Mouse (Mus musculus): ENCODE data around the gene Asb15.

Gene Asb15

GRCm38 (mm10) chr6:24568963-24569362, 41.0 kb downstream of the Asb15 start:
- no peak for DNase-seq

DNA sequence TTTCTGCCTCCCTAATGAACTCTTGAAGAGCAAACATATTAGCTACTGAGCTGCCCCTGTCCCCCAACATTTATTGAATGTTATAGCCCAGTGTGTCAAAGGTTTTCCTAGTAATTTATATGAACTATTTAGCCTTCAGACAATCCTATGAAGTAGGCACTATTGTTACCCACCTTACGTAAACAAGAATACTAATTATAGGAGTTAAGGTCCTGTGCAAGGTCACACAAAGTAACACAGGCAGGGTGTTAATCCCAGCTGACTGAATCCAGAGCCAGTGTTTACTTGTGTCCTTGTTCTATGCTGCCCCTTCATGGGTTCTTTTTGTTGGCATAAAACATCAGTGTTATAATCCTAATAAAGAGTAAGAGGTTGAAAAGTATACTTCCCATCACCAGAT, 41.8 kb downstream of the Asb15 start:
- DNase-seq: no peak

DNA sequence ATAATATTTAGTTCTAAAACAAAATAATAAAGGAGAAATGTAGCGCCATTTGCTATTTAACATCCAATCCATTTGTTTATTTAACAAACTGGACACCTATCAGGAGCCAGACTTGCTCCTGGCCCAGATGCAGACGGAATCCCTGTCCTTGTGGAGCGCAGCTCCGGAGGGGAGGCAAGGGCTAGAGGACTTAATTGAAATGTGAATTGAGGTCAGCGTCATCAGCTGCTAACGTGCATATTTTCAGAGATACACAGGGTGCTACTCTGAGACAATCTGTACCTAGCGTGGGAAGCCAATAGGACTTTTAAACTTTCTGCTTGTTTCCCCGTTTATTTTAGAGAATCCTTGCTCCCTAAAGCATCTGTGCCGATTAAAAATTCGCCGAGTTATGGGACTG, 42.3 kb downstream of the Asb15 start:
- DNase-seq: no peak

DNA sequence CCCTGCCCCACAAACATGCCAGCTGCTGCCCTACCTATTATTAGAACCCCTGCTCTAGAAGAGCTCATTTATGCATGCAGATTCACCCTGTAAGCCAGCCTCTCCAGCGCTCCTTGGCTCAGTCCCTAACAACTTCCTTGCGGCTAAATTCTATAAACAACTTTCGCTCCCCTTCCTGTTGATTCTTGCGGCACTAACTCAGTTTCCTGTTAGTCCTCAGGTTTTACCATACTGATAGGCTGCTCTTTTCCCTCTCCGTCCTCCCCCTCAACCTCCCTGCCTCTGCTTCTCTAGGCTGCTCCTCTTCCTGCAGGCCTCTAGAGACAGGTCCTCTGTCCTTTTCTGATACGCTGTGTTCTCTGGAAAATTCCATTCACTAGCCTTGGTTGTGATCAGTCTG, 43.2 kb downstream of the Asb15 start:
- no peak for DNase-seq

- no peak for DNase-seq
These were observed 44.5 kb downstream of the Asb15 start for GRCm38 (mm10) chr6:24572431-24572830.

- DNase-seq: no peak
These were observed 45.4 kb downstream of the Asb15 start for GRCm38 (mm10) chr6:24573319-24573718.

DNA sequence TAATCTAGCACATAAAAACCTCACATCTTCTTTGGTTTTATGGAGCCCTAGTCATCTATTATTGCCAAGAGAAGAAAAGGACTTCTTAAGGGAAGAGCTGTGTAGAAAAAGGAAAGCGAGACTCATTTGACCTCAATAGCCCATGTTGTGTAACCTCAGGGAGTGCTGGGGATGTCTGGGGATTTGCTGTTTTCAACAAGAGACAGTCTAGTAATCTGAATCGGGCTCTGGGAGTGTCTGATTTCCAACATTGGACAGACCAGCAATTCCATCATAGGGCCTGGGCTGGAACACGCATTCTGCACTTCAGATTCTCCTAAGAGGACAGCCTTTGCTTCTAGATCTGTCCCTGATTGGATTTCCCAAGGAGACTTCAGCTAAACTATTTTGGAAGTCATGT, 55.5 kb downstream of the Asb15 start:
- no peak for DNase-seq

DNA sequence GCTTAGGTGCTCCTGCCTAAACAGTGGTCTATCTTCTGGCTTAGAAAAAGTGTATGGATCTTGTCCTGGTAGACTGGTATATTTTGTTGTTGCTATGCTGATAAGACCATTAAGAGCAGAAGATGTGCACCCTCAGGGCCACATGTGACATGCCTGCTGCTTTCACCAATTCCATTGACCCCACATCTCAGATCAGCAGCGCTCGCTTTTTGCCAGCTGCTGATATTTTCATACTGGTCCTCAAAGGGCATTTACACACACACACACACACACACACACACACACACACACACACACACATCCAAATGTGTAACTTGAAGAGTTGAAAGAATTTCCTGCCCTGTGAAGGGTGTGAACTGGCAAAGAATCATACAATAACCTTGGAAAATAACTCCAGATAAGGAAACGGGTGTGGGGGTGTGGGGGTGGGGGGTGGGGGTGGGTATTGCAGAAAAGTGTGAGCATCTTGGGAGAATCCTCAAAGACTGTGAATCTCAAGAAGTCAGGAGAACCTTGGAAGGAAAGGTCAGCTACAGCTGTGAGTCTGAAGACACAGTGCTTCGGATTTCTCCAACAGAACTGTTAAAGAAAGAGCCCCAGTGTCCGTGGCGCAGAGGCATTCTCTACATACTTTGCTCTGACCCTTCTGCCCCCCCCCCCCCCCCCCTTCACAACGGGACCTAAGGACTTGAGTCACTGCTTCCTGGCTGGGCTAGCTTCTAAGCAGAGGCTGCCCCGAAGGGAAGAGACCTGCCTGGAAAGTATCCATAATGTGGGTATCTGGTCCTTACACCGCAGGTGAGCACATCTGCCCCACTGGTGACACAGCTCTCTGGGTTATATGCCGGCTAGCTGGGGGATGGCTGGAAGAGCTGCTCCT, 57.7 kb downstream of the Asb15 start:
- no peak for DNase-seq

DNA sequence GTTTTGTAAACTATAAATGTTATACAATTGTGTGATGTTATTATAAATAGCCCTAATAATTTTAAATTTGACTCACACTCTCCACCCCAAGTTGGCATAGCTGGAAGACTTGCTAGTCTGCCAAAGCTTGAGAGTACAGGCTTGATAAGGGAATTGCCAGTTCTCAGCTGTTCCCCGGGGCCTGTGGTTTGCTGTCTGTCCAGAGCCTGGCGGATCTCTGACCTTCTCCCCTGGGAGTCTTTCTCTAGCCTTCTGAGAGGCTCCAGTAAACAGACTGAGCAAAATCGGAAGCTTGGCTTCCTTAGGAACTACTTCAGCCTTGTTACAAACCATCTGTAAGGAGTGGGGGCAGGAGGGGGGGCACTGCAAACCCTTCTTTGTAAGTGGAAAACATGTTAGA, 58.9 kb downstream of the Asb15 start:
- DNase-seq: no peak

DNA sequence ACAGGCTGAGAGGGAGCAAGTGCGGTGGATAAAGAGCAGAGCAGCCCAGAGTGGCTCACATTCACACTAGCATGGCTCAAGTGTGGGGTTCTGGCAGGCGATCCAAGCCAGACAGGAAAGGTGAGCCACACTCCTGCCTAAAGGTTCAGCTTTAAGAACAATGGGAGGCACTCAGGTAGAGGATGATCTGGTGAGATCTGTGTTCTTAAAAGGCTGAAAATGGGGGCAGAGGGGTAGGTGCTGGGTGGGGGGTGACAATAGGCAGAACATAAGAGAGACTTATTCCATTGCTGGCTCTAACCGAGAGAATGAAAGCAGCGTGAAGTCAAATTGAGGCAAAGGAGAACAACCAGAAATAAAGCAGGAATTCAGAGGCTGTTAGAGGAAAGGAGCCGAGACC, 62.3 kb downstream of the Asb15 start:
- no peak for DNase-seq

GRCm38 (mm10) chr6:24591525-24592218, 63.7 kb downstream of the Asb15 start:
- no peak for DNase-seq

- DNase-seq: no peak
These were observed 69.6 kb downstream of the Asb15 start, which contains the start of gene Lmod2 for GRCm38 (mm10) chr6:24597500-24597899. Gene Lmod2, plus strand, starts transcription at chr6:24597762.

DNA sequence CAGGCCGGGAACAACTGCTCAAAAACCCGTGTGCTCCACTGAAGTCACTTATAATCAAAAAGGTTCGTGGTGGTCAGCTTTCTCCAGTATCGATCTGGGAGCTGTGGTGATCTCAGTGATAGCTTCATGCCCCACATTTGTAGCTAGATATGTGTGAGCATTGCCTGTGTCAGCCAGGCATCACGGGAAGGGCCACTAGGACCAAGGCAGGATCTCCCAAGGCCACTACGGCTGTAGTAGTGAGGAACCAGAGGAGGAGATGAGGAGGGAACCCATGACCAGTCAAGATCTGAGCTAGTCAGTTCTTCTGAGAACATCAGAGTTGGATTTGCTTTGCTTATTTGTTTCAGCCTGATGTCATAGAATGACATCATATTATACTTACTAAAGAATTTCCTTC, 71.2 kb downstream of the Asb15 start:
- no peak for DNase-seq

- no peak for DNase-seq
These were observed 71.7 kb downstream of the Asb15 start for GRCm38 (mm10) chr6:24599639-24600038.

DNA sequence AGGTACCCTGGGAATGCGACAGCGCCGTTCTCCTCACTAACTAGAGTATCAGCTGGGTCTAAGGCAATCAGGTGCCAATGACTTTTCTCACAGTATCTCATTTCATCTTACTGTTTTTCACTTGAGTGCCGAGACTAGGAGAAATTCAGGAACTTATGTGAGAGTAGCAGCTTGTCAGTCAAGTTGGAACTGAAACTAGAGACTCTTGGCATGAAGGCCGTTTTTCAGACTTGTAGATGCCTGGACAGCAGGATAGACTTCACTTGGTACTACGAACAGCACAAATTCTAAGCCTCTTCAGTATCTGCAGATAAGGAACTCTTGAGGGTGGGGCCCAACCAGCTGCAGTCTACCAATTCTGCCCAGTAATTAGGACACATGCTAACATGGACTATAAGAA, 72.2 kb downstream of the Asb15 start:
- DNase-seq: no peak

GRCm38 (mm10) chr6:24600726-24601125, 72.8 kb downstream of the Asb15 start:
- no peak for DNase-seq

DNA sequence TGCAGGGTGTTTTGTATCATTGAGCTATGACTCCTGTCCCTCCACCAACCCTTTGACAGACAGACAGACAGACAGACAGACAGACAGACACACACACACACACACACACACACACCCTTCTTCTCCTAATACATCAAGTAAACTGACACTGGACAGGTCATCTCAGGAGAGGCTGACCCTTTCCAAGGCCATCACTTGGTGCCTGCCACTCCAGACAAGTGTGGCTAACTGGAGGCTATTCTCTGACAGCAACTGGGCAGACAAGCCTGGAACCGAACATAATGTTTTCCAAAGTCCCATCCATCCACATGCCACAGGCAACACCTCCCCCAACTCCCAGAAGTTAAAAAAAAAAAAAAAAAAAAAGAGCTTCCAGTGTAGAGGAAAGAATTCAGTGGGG, 73.7 kb downstream of the Asb15 start:
- DNase-seq: no peak

GRCm38 (mm10) chr6:24602351-24602750, 74.4 kb downstream of the Asb15 start:
- no peak for DNase-seq

GRCm38 (mm10) chr6:24602993-24603392, 75.0 kb downstream of the Asb15 start:
- no peak for DNase-seq

DNA sequence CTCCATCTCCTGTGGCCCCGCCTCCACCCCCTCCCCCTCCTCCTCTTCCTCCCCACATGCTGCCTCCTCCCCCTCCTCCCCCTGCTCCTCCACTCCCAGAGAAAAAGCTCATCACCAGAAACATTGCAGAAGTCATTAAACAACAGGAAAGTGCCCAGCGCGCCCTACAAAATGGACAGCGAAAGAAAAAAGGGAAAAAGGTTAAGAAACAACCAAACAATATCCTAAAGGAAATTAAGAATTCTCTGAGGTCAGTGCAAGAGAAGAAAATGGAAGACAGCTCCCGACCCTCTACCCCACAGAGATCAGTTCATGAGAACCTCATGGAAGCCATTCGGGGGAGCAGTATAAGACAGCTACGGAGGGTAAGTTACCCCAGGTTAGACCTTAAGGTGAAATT, 76.3 kb downstream of the Asb15 start:
- no peak for DNase-seq

DNA sequence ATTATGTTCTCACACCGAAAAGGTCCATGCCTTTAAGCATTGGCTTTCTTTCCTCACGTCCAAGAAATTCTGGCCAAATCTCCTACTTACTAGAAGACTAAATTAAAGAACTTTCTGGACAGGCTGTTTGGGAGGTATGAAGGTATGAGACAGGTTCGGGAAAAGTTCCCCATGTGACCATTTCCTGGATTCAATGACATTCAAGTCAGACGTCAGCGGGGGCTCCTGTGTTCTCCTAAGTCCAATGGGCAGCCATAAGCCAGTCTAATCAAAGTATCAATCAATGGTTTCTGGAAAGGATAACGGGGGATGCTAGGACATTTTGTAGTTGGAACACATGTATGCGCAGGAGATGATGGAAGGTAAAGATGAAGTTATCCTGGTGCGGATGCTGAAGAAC, 77.7 kb downstream of the Asb15 start:
- no peak for DNase-seq

- DNase-seq: no peak
These were observed 78.6 kb downstream of the Asb15 start for GRCm38 (mm10) chr6:24606512-24606911.

- no peak for DNase-seq
These were observed 79.6 kb downstream of the Asb15 start for GRCm38 (mm10) chr6:24607531-24607930.

GRCm38 (mm10) chr6:24608129-24608528, 80.2 kb downstream of the Asb15 start:
- no peak for DNase-seq
